Mouse (Mus musculus) ES-Bruce4 (cell line): ENCODE data around the gene Eif2b1. TPM values are rescaled to one million over a fixed set of nuclear protein-coding genes. Genes with fewer than 3 reads are reported as not detected.
A peak's percentile ranks its signal among the peaks of the same experiment; 100 is the strongest.

Experiments
- H3K27ac ChIP-seq: 2 replicates; pipeline ENCODE4 v1.5.1; 2012; ENCODE audit warnings: low read length, inconsistent platforms; ENCODE audit not compliant: insufficient read depth
- H3K27me3 ChIP-seq: 2 replicates; pipeline ENCODE4 v1.6.1; 2012; ENCODE audit warnings: mild to moderate bottlenecking, low read length, inconsistent platforms; ENCODE audit not compliant: control insufficient read depth, poor library complexity, insufficient read depth, severe bottlenecking
- H3K36me3 ChIP-seq: 2 replicates; pipeline ENCODE4 v1.6.1; 2012; ENCODE audit warnings: inconsistent platforms, mild to moderate bottlenecking, low read length, moderate library complexity; ENCODE audit not compliant: control insufficient read depth, poor library complexity, insufficient read depth, severe bottlenecking
- H3K4me1 ChIP-seq: one replicate; pipeline ENCODE4 v1.8.1; 2011; ENCODE audit warnings: low read length; ENCODE audit not compliant: control insufficient read depth, insufficient read depth
- H3K4me3 ChIP-seq: 2 replicates; pipeline ENCODE4 v1.5.1; 2011; ENCODE audit warnings: low read depth, mild to moderate bottlenecking, low read length
- H3K9ac ChIP-seq: 2 replicates; pipeline ENCODE4 v1.6.1; 2012; ENCODE audit warnings: low read depth, mild to moderate bottlenecking, inconsistent platforms; ENCODE audit not compliant: poor library complexity, severe bottlenecking
- H3K9me3 ChIP-seq: replicated peaks from 2 replicates; pipeline ENCODE4 v1.6.1; 2012; ENCODE audit warnings: mild to moderate bottlenecking, low read length, inconsistent platforms; ENCODE audit not compliant: control insufficient read depth, poor library complexity, insufficient read depth, severe bottlenecking
- CTCF ChIP-seq: IDR thresholded peaks from one replicate; pipeline ENCODE4 v1.8.1; 2011; ENCODE audit warnings: low read depth, low read length
- EP300 ChIP-seq: IDR thresholded peaks from 2 replicates; pipeline ENCODE4 v1.6.1; 2011; ENCODE audit warnings: low read depth, low read length; ENCODE audit not compliant: insufficient read depth
- POLR2A ChIP-seq: IDR thresholded peaks from one replicate; pipeline ENCODE4 v1.8.1; 2011; ENCODE audit warnings: low read length; ENCODE audit not compliant: insufficient read depth
- polyA plus RNA-seq: library from polyadenylated mRNA; stranded (reverse); fragments of >200 nt; gene quantifications from 2 replicates; pipeline ENCODE4 v1.2.4, GENCODE M21; 2011; ENCODE audit warnings: low read depth; ENCODE audit not compliant: missing spikeins, insufficient read depth, insufficient read length

Eif2b1 gene
- polyA plus RNA-seq = 57.1 and 61.3 TPM in 2 replicates

DNA sequence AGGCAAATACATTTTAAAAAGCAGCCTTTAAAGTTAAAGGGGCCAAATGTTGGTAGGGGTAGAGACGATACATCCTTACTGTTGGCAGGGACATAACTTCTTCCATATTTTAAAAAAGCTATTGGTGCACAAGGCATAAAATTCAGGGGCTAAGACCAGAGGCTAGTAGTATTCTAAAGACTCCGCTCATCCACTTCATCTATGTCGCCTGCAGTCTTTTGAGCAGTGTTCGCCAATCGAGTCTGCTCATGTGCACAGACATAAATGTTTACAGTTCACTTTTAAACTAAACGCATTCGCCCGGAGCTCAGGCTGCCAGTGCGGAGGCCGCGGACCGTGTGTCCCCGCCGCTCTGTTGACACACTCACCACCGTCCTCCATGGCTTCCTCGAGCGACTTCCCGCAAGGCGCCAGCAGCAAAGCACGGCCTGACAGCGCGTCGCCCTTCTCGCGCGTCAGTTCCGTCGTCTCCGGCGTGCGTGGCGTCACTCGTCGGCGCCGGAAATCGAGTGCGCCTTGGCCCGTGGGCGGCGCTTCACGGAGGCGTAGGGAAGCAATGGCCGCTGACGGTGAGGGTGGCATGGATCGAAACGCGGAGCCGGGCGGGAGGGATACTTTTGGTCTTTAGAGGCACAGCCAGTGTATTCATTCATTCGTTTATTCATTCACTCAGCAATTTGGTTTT, at the start of gene Eif2b1, which contains the start of gene Gtf2h3:
Gene Eif2b1, minus strand, starts transcription at position 499 of the 685 bp plus-strand sequence.
Gene Gtf2h3, plus strand, starts transcription at position 508 of the 685 bp plus-strand sequence.
- Histone ChIP-seq H3K36me3 (peaks cover 9% of the 10 kb centered on the region), H3K27ac (no peak within 1 kb of the TSS), H3K4me1 (peaks cover 2% of the 10 kb centered on the region), H3K9ac (peak within 1 kb of the TSS; percentile 59), H3K4me3 (peak within 1 kb of the TSS; percentile 85), H3K9me3 (no peaks in the 10 kb centered on the region), H3K27me3 (no peaks in the 10 kb centered on the region)
- TF ChIP-seq POLR2A (peak; percentile 53), CTCF (no peak), EP300 (peak; percentile 46; the same call in 1 of the 2 replicates)

DNA sequence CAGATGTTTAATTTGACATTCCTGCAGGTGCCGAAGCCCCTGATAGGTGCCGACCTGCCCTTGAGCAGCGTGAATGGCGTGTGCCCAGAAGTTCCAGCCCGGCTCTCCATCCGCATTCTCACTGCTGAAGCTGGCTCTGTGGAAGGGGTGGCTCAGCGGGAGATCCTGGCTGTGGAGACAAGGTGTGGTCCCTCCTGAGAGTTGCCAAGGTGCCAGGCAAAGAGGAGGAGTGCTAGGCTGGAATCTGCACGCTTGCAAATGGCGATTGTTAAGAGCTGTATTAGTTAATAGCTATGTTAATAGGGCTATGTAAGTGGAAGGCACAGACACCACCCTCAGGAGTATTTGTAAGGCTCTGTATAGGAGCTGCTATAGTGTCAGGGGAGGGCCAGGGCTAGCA, 45.4 kb upstream of the Eif2b1 start:
- H3K9ac ChIP-seq = no peak overlapping the region
- TF ChIP-seq CTCF (no peak), POLR2A (no peak), EP300 (no peak)
- H3K27me3 ChIP-seq = no peaks in the 10 kb centered on the region
- H3K4me1 ChIP-seq = no peaks in the 10 kb centered on the region
- H3K4me3 ChIP-seq = no peak overlapping the region
- no peaks in the 10 kb centered on the region for H3K9me3 ChIP-seq
- no peaks in the 10 kb centered on the region for H3K36me3 ChIP-seq
- H3K27ac ChIP-seq = no peak overlapping the region

DNA sequence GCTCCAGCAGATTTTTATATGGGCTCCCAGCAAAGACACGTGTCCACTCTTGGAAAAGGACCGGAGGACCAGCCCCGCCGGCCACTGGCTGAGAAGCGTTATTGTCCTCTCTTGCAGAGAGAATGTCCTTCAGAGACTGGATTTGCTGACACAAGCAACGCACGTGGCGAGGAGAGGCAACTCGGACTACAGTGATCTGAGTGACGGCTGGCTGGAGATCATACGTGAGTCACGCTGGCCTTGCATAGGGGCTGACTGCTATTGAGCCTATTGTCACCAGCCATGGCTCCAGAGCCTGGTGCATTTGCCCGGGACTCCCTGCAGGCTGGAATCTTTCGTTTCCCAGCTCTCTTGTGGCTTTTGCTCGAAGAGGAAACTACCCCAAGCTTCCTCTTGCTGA, 44.0 kb upstream of the Eif2b1 start:
- no peaks in the 10 kb centered on the region for H3K9me3 ChIP-seq
- TF ChIP-seq EP300 (no peak), CTCF (no peak), POLR2A (no peak)
- H3K4me3 ChIP-seq = no peak overlapping the region
- H3K27ac ChIP-seq = no peak overlapping the region
- H3K9ac ChIP-seq = no peak overlapping the region
- H3K27me3 ChIP-seq = no peaks in the 10 kb centered on the region
- H3K36me3 ChIP-seq = no peaks in the 10 kb centered on the region
- no peaks in the 10 kb centered on the region for H3K4me1 ChIP-seq

DNA sequence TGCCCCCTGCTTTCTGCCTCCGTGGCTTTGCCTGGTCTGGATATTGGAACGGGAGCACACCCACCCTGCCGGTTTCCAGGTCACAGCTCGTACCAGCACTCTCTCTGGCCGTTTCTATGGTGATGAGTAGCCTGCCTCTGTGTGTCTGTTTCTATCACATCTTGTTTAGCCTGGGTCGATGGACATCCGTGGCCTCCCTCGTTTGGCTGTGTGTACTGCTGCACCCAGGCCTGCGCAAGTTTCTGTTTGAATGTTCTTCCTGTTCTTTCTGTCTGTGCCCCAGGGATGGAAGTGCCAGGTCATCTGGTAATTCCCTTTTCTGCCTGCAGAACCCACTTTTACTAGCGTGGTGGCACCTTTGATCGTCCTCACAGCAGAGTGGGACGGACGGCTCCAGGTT, 42.4 kb upstream of the Eif2b1 start:
- TF ChIP-seq CTCF (no peak), EP300 (no peak), POLR2A (no peak)
- H3K4me3 ChIP-seq = no peak overlapping the region
- no peaks in the 10 kb centered on the region for H3K9me3 ChIP-seq
- no peaks in the 10 kb centered on the region for H3K4me1 ChIP-seq
- H3K27ac ChIP-seq = no peak overlapping the region
- no peak overlapping the region for H3K9ac ChIP-seq
- no peaks in the 10 kb centered on the region for H3K27me3 ChIP-seq
- H3K36me3 ChIP-seq = no peaks in the 10 kb centered on the region

DNA sequence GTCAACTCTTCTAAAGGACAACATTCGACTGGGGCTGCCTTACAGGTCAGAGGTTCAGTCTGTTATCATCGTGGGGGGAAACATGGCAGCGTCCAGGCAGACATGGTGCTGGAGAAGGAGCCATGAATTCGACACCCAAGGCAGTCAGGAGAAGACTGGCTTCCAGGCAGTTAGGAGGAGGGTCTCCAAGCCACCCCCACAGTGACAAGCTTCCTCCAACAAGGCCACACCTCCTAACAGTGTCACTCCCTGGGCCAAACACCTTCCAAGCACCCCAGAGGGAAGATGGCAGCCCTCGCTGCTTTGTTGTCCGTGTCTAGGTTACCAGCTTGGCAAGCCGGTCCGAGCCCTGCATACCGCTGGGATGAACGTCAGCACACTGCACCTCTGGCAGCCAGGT, 39.8 kb upstream of the Eif2b1 start:
- no peaks in the 10 kb centered on the region for H3K9me3 ChIP-seq
- no peak overlapping the region for H3K9ac ChIP-seq
- TF ChIP-seq POLR2A = peak; percentile 55
- no peak for TF ChIP-seq CTCF
- H3K36me3 ChIP-seq = no peaks in the 10 kb centered on the region
- no peaks in the 10 kb centered on the region for H3K4me1 ChIP-seq
- no peak overlapping the region for H3K27ac ChIP-seq
- peak overlapping the region; percentile 51 for H3K4me3 ChIP-seq
- H3K27me3 ChIP-seq = no peaks in the 10 kb centered on the region

DNA sequence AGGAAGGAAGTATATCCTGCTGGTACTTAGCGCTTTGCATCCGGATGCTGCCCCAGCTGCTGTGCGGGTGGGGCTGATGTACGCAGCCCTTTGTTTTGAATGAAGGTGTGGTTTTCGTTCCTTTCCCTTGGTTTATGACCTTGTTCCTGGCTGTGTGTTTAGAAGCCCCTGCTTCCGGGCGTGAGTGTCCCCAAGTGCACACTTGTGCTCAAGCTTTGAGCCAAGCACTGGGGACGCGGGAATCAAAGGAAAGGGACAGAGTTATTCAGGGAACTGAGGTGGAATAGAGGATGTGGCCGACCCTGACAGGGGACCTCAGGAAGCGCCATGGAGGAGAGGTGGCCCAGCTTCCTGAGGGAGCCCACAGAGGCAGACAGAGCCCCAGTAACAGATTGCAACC, 35.8 kb upstream of the Eif2b1 start:
- no peak for TF ChIP-seq POLR2A
- TF ChIP-seq EP300 = no peak
- no peak for TF ChIP-seq CTCF

More for the DNA sequence above, 35.8 kb upstream of the Eif2b1 start:
- H3K27me3 ChIP-seq = no peaks in the 10 kb centered on the region
- H3K36me3 ChIP-seq = no peaks in the 10 kb centered on the region
- H3K4me3 ChIP-seq = no peak overlapping the region
- no peaks in the 10 kb centered on the region for H3K9me3 ChIP-seq
- H3K9ac ChIP-seq = no peak overlapping the region
- H3K27ac ChIP-seq = 0 out of 2 replicates have a peak overlapping the region, but pooled peaks have one; percentile 30
- peaks cover 2% of the 10 kb centered on the region for H3K4me1 ChIP-seq
